Mouse (Mus musculus) limb, embryonic 14.5 days (tissue): ENCODE data around the gene RPS10-NUDT3. TPM values are rescaled to one million over a fixed set of nuclear protein-coding genes. Genes with fewer than 3 reads are reported as not detected.
A peak's percentile ranks its signal among the peaks of the same experiment; 100 is the strongest.

Experiments used
- ATAC-seq: fragments of 200-750 bp; cut with Nextera tagmentation; 2 replicates; pipeline ENCODE4 v1.8.0; 2017; ENCODE audit warnings: low read depth, moderate number of reproducible peaks, moderate TSS enrichment; ENCODE audit not compliant: low FRiP score
- DNase-seq: peaks from one replicate; pipeline ENCODE4 v3.0.0-alpha.2; 2015; ENCODE audit warnings: low spot score
- H3K27ac ChIP-seq: fragments of 300-500 bp; sonication (generic); replicated peaks from 2 replicates; pipeline ENCODE4 v1.5.1; 2014; ENCODE audit warnings: low read depth, mild to moderate bottlenecking, low read length, moderate library complexity, mixed read lengths
- H3K27me3 ChIP-seq: fragments of 300-500 bp; sonication (generic); 2 replicates; pipeline ENCODE4 v1.6.1; 2014; ENCODE audit warnings: low read length, mixed read lengths; ENCODE audit not compliant: control insufficient read depth, insufficient read depth
- H3K36me3 ChIP-seq: fragments of 300-500 bp; sonication (generic); 2 replicates; pipeline ENCODE4 v1.6.1; 2014; ENCODE audit warnings: mild to moderate bottlenecking, low read length, moderate library complexity, mixed read lengths; ENCODE audit not compliant: control insufficient read depth, insufficient read depth
- H3K4me1 ChIP-seq: fragments of 300-500 bp; sonication (generic); 2 replicates; pipeline ENCODE4 v1.6.1; 2014; ENCODE audit warnings: antibody characterized with exemption, low read length, mixed read lengths; ENCODE audit not compliant: control insufficient read depth, insufficient read depth
- H3K4me2 ChIP-seq: fragments of 300-500 bp; sonication (generic); replicated peaks from 2 replicates; pipeline ENCODE4 v1.6.1; 2014; ENCODE audit warnings: low read depth, mild to moderate bottlenecking, low read length, moderate library complexity; ENCODE audit not compliant: severe bottlenecking
- H3K4me3 ChIP-seq: fragments of 300-500 bp; sonication (generic); replicated peaks from 2 replicates; pipeline ENCODE4 v1.5.1; 2014; ENCODE audit warnings: low read length
- H3K9ac ChIP-seq: fragments of 300-500 bp; sonication (generic); 2 replicates; pipeline ENCODE4 v1.6.1; 2014; ENCODE audit warnings: mild to moderate bottlenecking, low read depth, low read length, moderate library complexity; ENCODE audit not compliant: severe bottlenecking
- H3K9me3 ChIP-seq: fragments of 300-500 bp; sonication (generic); 2 replicates; pipeline ENCODE4 v1.6.1; 2016; ENCODE audit warnings: low read length; ENCODE audit not compliant: control insufficient read depth
- POLR2A ChIP-seq: fragments of 200-500 bp; IDR thresholded peaks from 2 replicates; pipeline ENCODE4 v1.8.0; 2012; ENCODE audit warnings: inconsistent platforms, mild to moderate bottlenecking, moderate library complexity, borderline replicate concordance; ENCODE audit not compliant: insufficient read depth, insufficient read length; ENCODE audit errors: extremely low read depth
- WGBS: fragments of 180-500 bp; shearing (Covaris S2); extraction: QIAGEN DNeasy Blood & Tissue Kit; methylation state at CpG from one replicate; pipeline ENCODE4 v1.1.7; 2014; 5-methylcytosine and 5-hydroxymethylcytosine counted together
- polyA plus RNA-seq, 2 experiments: library from polyadenylated mRNA; depleted of rRNA in 1 of 2; stranded (reverse) in 1 of 2; unstranded in 1 of 2; fragments of >200 nt; fragmentation: Nextera tagmentation in 1 of 2; extraction: Ambion mirVana in 1 of 2; gene quantifications; 2 replicates each; pipeline versions ENCODE4 v1.2.1 to v1.2.3; 2012 to 2014

RPS10-NUDT3 gene
- polyA plus RNA-seq, 2 experiments: 0.11 TPM; not detected in 1

DNA sequence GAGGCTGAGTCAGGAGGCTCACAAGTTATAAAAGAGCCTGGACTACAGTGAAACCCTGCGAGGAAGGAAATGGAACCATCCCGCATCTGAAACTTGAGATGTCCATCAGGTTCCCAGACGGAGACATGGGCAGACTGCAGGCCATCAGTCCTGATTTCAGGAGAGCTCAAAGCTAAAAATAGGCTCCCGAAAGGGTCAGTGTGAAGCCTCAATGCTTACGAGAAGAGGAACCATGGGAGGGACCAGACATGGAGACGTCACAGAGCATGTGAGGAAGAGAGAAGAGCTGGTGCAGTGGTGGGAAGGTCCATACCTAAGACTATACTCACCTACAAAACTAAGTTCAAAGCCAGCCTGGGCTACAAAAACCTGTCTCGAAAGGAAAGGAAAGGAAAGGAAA, 19.6 kb downstream of the RPS10-NUDT3 start:
- ATAC-seq (no peak), DNase-seq (no peak)
- TF ChIP-seq POLR2A: no peak

DNA sequence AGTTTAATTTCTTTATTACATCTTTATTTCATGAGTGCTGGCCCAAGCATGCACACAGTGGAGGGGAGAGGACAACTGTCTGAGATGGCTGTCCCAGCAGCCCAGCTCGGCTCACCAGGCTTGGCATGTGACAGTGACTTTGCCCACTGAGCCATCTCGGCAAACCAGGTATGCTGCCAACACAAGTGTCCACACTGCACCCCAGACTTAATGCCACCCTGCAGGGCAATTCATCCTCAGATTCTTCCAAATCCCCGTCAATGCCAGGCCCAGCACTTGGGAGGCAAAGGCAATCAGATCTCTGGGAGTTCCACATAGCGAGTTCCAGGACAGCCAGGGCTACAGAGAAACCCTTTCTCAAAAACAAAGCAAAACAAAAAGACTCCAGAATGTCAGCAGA, 22.0 kb downstream of the RPS10-NUDT3 start:
- Histone ChIP-seq H3K4me1 (peaks cover 25% of the 10 kb centered on the region; the same call in 1 of the 2 replicates), H3K9me3 (peaks cover 6% of the 10 kb centered on the region), H3K27me3 (no peaks in the 10 kb centered on the region), H3K4me2 (no peak overlapping the region), H3K27ac (no peak overlapping the region), H3K4me3 (no peak overlapping the region), H3K9ac (no peak overlapping the region), H3K36me3 (peaks cover 7% of the 10 kb centered on the region; the same call in 1 of the 2 replicates)
- ATAC-seq (no peak), DNase-seq (no peak)
- WGBS: 83% methylated on average over 4 of the region's 4 CpGs
- no peak for TF ChIP-seq POLR2A

More for the DNA sequence above, 19.6 kb downstream of the RPS10-NUDT3 start:
- H3K4me3 ChIP-seq: no peak overlapping the region
- no peaks in the 10 kb centered on the region for H3K27me3 ChIP-seq
- 71% methylated on average over 7 of the region's 7 CpGs for WGBS
- peaks cover 2% of the 10 kb centered on the region; the same call in 1 of the 2 replicates for H3K36me3 ChIP-seq
- no peak overlapping the region for H3K27ac ChIP-seq
- H3K4me1 ChIP-seq: peaks cover 24% of the 10 kb centered on the region
- H3K9me3 ChIP-seq: peaks cover 6% of the 10 kb centered on the region
- H3K9ac ChIP-seq: no peak overlapping the region
- no peak overlapping the region for H3K4me2 ChIP-seq

DNA sequence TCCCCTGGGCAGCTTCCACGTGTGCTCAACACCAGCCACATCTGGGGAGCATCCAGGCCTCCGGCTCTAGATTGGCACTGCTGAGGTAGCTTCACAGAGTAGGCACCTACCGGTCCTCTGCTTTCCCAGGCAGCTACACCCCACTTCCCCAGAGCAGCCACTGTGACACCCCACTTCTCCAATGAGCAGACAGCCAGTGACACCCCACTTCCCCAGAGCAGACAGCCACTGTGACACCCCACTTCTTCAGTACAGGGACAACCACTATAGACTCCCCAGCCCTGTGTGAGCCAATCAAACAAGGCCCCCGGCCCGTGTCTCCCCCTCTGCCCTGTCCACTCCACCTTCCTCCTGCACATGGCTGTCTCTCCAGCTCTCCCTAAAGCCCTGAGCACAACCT, 23.0 kb downstream of the RPS10-NUDT3 start:
- Histone ChIP-seq H3K27ac (no peak overlapping the region), H3K36me3 (peaks cover 5% of the 10 kb centered on the region; the same call in 1 of the 2 replicates), H3K9me3 (no peaks in the 10 kb centered on the region), H3K4me2 (no peak overlapping the region), H3K4me3 (no peak overlapping the region), H3K27me3 (no peaks in the 10 kb centered on the region), H3K9ac (no peak overlapping the region), H3K4me1 (peaks cover 25% of the 10 kb centered on the region; the same call in 1 of the 2 replicates)
- no peak for ATAC-seq
- DNase-seq: no peak
- WGBS: 88% methylated on average over 5 of the region's 5 CpGs
- no peak for TF ChIP-seq POLR2A

DNA sequence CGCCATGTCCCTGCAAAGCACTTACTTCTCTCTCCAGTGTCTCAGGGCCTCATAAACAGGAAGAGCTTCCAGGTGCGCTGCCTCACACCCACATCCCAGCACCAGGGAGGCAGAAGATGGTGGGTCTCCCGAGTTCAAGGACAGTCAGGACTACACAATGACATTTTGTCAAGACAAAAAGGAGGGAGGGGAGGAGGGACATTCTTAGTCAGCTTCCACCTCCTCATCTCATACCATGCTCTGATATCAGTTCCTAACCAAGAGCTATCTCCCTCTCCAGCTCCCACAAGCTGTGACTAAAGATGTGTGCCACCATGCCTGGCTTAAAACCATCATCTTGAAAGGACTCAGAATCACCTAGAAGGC, 23.5 kb downstream of the RPS10-NUDT3 start:
- WGBS: 68% methylated on average over 3 of the region's 3 CpGs
- ATAC-seq (no peak), DNase-seq (no peak)
- H3K36me3 ChIP-seq: peaks cover 5% of the 10 kb centered on the region; the same call in 1 of the 2 replicates
- no peak overlapping the region for H3K4me2 ChIP-seq
- H3K9me3 ChIP-seq: no peaks in the 10 kb centered on the region
- H3K4me1 ChIP-seq: peaks cover 25% of the 10 kb centered on the region; the same call in 1 of the 2 replicates
- H3K4me3 ChIP-seq: no peak overlapping the region
- no peaks in the 10 kb centered on the region for H3K27me3 ChIP-seq
- H3K9ac ChIP-seq: no peak overlapping the region
- H3K27ac ChIP-seq: no peak overlapping the region
- TF ChIP-seq POLR2A: no peak

DNA sequence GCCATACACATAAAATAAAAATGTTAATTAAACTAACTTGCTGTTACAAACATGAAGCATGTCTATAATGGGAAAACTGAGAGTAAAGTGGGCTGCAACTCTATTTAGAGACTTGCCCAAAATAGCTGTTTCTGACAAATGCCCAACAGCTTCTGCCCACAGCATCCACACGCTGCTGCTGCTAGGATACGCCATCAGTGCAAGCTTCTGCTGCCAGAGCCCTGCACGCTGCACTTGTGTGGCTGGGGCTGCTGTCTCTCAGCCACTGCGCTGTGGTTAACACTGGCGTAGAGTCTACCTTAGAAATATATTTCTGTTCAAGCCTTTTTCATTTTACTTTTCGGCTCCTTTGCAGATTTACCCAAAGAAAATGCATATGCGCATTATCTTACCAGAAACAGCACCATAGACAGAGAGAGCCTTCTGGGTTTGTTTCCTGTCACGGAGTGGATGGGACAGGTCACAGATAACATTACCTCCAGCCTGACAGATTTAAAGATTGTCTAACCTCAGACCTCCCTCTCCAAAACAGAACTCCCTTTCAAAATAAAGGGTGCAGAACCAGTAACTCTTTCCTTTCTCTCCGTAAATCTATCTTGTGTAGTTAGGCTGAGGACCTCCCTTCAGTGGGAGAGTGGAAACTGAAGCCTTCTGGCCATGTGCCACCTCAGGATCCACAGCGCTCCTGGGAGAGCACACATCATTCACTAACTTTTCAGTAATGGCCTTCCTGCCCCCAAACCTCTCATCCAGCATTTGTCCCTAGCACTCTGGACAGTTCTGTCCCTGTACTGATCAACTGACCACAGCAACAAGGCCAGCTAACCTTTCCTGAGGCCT, 24.1 kb downstream of the RPS10-NUDT3 start:
- Histone ChIP-seq H3K27ac (0 out of 2 replicates have a peak overlapping the region, but pooled peaks have one; percentile 9), H3K9me3 (no peaks in the 10 kb centered on the region), H3K36me3 (peaks cover 8% of the 10 kb centered on the region), H3K4me3 (no peak overlapping the region), H3K27me3 (no peaks in the 10 kb centered on the region), H3K9ac (no peak overlapping the region), H3K4me1 (peaks cover 29% of the 10 kb centered on the region; the same call in 1 of the 2 replicates), H3K4me2 (no peak overlapping the region)
- TF ChIP-seq POLR2A: no peak
- DNase-seq: no peak
- 74% methylated on average over 10 of the region's 10 CpGs for WGBS
- ATAC-seq: no peak
